Mouse (Mus musculus) right cerebral cortex, postnatal 14 days (tissue): ENCODE measurements at regions not wholly inside any gene's neighbourhood (a gene's known extent, or its start where the extent isn't known, plus 50 kb on each side); places are given as distances from the start of the nearest gene placed in this dataset.
"Not testable (repeated sequence)": the region's sequence is repeated elsewhere in the genome, so short reads cannot be mapped to it uniquely, and the experiment has no call there.

Source experiments
- DNase-seq: peaks from one replicate; pipeline ENCODE4 v3.0.0; 2022

GRCm38 (mm10) chr16:49430296-49430695 is 268.7 kb upstream of the Ift57 start:
- DNase-seq = no peak

- DNase-seq = no peak
These were observed 267.1 kb upstream of the Ift57 start for GRCm38 (mm10) chr16:49431902-49432301.

GRCm38 (mm10) chr16:49441225-49441624 is 257.8 kb upstream of the Ift57 start:
- peak; percentile 13 for DNase-seq

- not testable (repeated sequence) for DNase-seq
These were observed 251.7 kb upstream of the Ift57 start for GRCm38 (mm10) chr16:49447356-49447755.

GRCm38 (mm10) chr16:49493881-49494280 is 205.2 kb upstream of the Ift57 start:
- no peak for DNase-seq

- DNase-seq = no peak
These were observed 201.5 kb upstream of the Ift57 start for GRCm38 (mm10) chr16:49497521-49498010.

- DNase-seq = no peak
These were observed 198.2 kb upstream of the Ift57 start for GRCm38 (mm10) chr16:49500818-49501217.

GRCm38 (mm10) chr16:49503897-49504413 is 195.1 kb upstream of the Ift57 start:
- DNase-seq = peak; percentile 22

- DNase-seq = no peak
These were observed 194.4 kb upstream of the Ift57 start for GRCm38 (mm10) chr16:49504669-49505068.

GRCm38 (mm10) chr16:49505271-49505670 is 193.8 kb upstream of the Ift57 start:
- no peak for DNase-seq

- no peak for DNase-seq
These were observed 180.2 kb upstream of the Ift57 start for GRCm38 (mm10) chr16:49518844-49519243.

- no peak for DNase-seq
These were observed 178.6 kb upstream of the Ift57 start for GRCm38 (mm10) chr16:49520411-49520810.

GRCm38 (mm10) chr16:49521685-49522084 is 177.3 kb upstream of the Ift57 start:
- DNase-seq = no peak

- DNase-seq = no peak
These were observed 176.5 kb upstream of the Ift57 start for GRCm38 (mm10) chr16:49522576-49522975.

GRCm38 (mm10) chr16:49528618-49529017 is 170.4 kb upstream of the Ift57 start:
- not testable (repeated sequence) for DNase-seq

- DNase-seq = no peak
These were observed 170.0 kb upstream of the Ift57 start for GRCm38 (mm10) chr16:49529060-49529459.

GRCm38 (mm10) chr16:49530051-49530450 is 169.0 kb upstream of the Ift57 start:
- no peak for DNase-seq

- DNase-seq = no peak
These were observed 166.9 kb upstream of the Ift57 start for GRCm38 (mm10) chr16:49532071-49532686.

- DNase-seq = no peak
These were observed 165.5 kb upstream of the Ift57 start for GRCm38 (mm10) chr16:49533498-49533998.

- no peak for DNase-seq
These were observed 148.8 kb upstream of the Ift57 start for GRCm38 (mm10) chr16:49550231-49550630.

- DNase-seq = no peak
These were observed 129.0 kb upstream of the Ift57 start for GRCm38 (mm10) chr16:49570031-49570430.

GRCm38 (mm10) chr16:49572485-49573170 is 126.4 kb upstream of the Ift57 start:
- DNase-seq = no peak

GRCm38 (mm10) chr16:49573171-49573517 is 125.9 kb upstream of the Ift57 start:
- no peak for DNase-seq

GRCm38 (mm10) chr16:49578976-49579375 is 120.1 kb upstream of the Ift57 start:
- no peak for DNase-seq
